In the genomic region with DNA sequence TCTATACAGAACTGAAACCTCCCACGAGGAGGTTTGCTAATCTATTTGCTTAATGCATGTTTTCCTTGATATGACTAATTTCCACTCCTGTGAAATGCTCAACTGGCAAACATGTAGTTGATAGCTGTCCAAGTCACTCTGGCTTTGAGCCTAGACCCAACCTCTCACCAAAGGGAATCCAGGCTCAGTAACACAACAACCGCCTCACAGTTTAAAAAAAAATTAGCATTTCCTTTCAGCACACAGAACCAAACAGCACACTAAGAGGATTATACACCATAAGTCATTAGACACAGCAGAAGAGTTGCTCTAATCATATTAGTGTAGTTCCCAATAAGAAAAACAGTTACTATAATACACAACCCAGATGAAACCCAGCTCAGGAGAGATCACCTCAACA, we compare ENCODE assay signal across 10 mouse cellular contexts. TPM values are rescaled to one million over a fixed set of nuclear protein-coding genes. Genes with fewer than 3 reads are reported as not detected.
DNase-seq lines count a peak whose midpoint lies in the region; ATAC-seq lines count a peak whose summit lies in the region.
"Had no signal": no experiment of that assay in that cellular context is flagged by ENCODE, and none has a peak within 500 bp of the region (broad histone marks: within the 10 kb centered on the region; RNA-seq: fewer than 3 reads in every experiment).

No protein-coding gene starts in this region.

- no peak overlapping the region for H3K4me3 ChIP-seq in hindbrain, embryonic 14.5 days (replicated peaks; ENCODE audit: low read length)
- no peak overlapping the region for H3K4me3 ChIP-seq in hindbrain, embryonic 13.5 days
- H3K4me3 ChIP-seq: lung, embryonic 15.5 days had no signal

- H3K4me1 ChIP-seq in hindbrain, embryonic 14.5 days (replicated peaks; ENCODE audit: control insufficient read depth, insufficient read depth, low read length), result no peaks in the 10 kb centered on the region
- H3K4me1 ChIP-seq in hindbrain, embryonic 13.5 days (replicated peaks), result no peaks in the 10 kb centered on the region

- peak; percentile 24; the same call in 1 of the 2 replicates for ATAC-seq in hindbrain, embryonic 14.5 days (ENCODE audit: low FRiP score)
- no peak for ATAC-seq in hindbrain, embryonic 13.5 days (ENCODE audit: low FRiP score)

- no peaks in the 10 kb centered on the region for H3K27me3 ChIP-seq in hindbrain, embryonic 14.5 days (ENCODE audit: control insufficient read depth, insufficient read depth, low read length)
- H3K27me3 ChIP-seq in hindbrain, embryonic 13.5 days, result no peaks in the 10 kb centered on the region
- H3K27me3 ChIP-seq: lung, embryonic 15.5 days had no signal

- no peak overlapping the region for H3K9ac ChIP-seq in hindbrain, embryonic 14.5 days
- no peak overlapping the region for H3K9ac ChIP-seq in hindbrain, embryonic 13.5 days
- H3K9ac ChIP-seq: lung, embryonic 15.5 days had no signal

- H3K36me3 ChIP-seq in hindbrain, embryonic 14.5 days (replicated peaks; ENCODE audit: control insufficient read depth, insufficient read depth), result no peaks in the 10 kb centered on the region
- H3K36me3 ChIP-seq in hindbrain, embryonic 13.5 days, result no peaks in the 10 kb centered on the region
- H3K36me3 ChIP-seq: lung, embryonic 15.5 days had no signal

- no peak overlapping the region for H3K27ac ChIP-seq in hindbrain, embryonic 14.5 days
- H3K27ac ChIP-seq in hindbrain, embryonic 13.5 days, result no peak overlapping the region
- H3K27ac ChIP-seq: lung, embryonic 15.5 days had no signal

- no peak overlapping the region for H3K4me2 ChIP-seq in hindbrain, embryonic 14.5 days (replicated peaks)
- H3K4me2 ChIP-seq in hindbrain, embryonic 13.5 days, result no peak overlapping the region
- H3K4me2 ChIP-seq: lung, embryonic 15.5 days had no signal

- no peaks in the 10 kb centered on the region for H3K9me3 ChIP-seq in hindbrain, embryonic 14.5 days (ENCODE audit: control insufficient read depth, low read length)
- H3K9me3 ChIP-seq in hindbrain, embryonic 13.5 days, result no peaks in the 10 kb centered on the region
- H3K9me3 ChIP-seq: lung, embryonic 15.5 days had no signal

- WGBS in hindbrain, embryonic 14.5 days, result 60% methylated on average over 2 of the region's 2 CpGs
- WGBS in hindbrain, embryonic 13.5 days, result 71% methylated on average over 2 of the region's 2 CpGs

- DNase-seq in hindbrain, embryonic 14.5 days (ENCODE audit: low spot score), result peak; percentile 35
- peak; percentile 71 for DNase-seq in brain, adult 2 months (ENCODE audit: low read depth, low spot score)
- peak; percentile 91 to 93 for DNase-seq in cerebellum, postnatal 10 days
- peak; percentile 19 for DNase-seq in lung, postnatal 14 days
- DNase-seq in thymus, postnatal 4 days, result no peak
- no peak for DNase-seq in embryo, embryonic 11 days
- no peak for DNase-seq in spleen, postnatal 36 days (ENCODE audit: low spot score in 2 of 2)

RNA-seq across cellular contexts. Expression of gene Alkal2, which starts 33.2 kb away (rescaled TPM):
- 0.56 and 0.83 TPM in 2 replicates for polyA plus RNA-seq in hindbrain, embryonic 14.5 days (2014; fragmentation: Nextera tagmentation; extraction: Ambion mirVana)
- polyA plus RNA-seq in hindbrain, embryonic 13.5 days (2015; fragmentation: Nextera tagmentation; extraction: Ambion mirVana), result 0.45 TPM in 1 of 2 replicates, not detected in the other
- polyA plus RNA-seq: spleen, adult 2 months had no signal

Comparison
In these comparisons a context has a peak if more than half of its experiments do, and no peak if none do; other contexts are left out.
1. DNase-seq: peak in hindbrain, embryonic 14.5 days (single experiment), brain, adult 2 months (single experiment), cerebellum, postnatal 10 days (2 of 2) and lung, postnatal 14 days (single experiment); none in thymus, postnatal 4 days (single experiment), embryo, embryonic 11 days (single experiment) and spleen, postnatal 36 days (0 of 2).